Mouse (Mus musculus) layer of hippocampus, adult 9-11 months (tissue): ENCODE data around the gene Vmn2r89.
"Not testable (repeated sequence)": the region's sequence is repeated elsewhere in the genome, so short reads cannot be mapped to it uniquely, and the experiment has no call there.

ENCODE experiments used
- DNase-seq: peaks from one replicate; pipeline ENCODE4 v3.0.0; 2022

Vmn2r89 gene

DNA sequence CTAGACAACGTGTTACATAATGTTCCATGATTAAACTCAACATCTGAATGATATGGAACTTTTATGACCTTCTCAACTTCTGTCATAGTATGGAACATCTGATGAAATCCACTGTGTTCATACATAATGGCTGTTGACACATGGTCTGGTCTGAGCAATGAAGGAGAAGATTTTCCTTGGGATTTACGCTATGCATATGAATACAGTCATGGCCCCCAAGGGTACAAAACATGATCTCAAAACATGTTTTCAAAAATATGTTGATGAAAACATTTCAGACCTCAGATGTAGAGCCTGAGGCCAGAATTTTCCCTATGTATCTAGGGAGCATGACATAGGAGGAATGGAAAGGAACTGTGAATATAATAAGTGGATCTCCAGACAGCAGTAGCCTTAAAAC lies at the start of gene Vmn2r89:
Vmn2r89 (plus strand) TSS at position 301 of the 400 bp plus-strand sequence.
- DNase-seq: not testable (repeated sequence)

DNA sequence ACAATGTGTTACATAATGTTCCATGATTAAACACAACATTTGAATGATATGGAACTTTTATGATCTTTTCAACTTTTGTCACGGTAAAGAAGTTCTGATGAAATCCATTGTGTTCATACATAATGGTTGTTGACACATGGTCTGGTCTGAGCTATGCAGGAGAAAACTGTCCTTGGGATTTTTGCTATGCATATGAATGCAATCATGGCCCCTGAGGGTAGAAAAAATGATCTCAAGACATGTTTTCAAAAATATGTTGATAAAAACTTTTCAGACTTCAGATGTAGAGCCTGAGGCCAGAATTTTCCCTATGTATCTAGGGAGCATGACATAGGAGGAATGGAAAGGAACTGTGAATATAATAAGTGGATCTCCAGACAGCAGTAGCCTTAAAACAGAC lies 41.1 kb upstream of the Vmn2r89 start, which contains the start of gene Vmn2r88:
Vmn2r88 (plus strand) TSS at position 301 of the 400 bp plus-strand sequence.
- no peak for DNase-seq

DNA sequence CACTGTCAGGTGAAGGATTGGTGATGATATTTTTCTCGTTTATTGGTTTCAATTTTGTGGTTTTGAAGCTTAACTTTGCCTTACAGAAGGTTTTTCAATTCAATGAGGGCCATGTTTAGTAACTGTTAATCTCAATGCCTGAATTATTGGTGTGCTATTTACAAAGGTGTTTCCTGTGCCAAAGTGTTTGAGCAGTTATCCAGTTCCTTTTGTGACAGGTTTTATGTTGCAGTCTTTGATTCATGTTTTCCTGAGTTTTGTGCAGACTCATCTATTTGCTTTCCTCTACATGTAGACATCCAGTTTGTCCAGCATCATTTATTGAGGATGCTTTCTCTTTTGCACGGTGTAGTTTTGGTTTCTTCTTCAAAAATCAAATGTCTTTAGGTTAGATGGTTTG lies 27.8 kb upstream of the Vmn2r89 start:
- no peak for DNase-seq

GRCm38 (mm10) chr14:51430138-51430537 lies 21.5 kb upstream of the Vmn2r89 start:
- not testable (repeated sequence) for DNase-seq

DNA sequence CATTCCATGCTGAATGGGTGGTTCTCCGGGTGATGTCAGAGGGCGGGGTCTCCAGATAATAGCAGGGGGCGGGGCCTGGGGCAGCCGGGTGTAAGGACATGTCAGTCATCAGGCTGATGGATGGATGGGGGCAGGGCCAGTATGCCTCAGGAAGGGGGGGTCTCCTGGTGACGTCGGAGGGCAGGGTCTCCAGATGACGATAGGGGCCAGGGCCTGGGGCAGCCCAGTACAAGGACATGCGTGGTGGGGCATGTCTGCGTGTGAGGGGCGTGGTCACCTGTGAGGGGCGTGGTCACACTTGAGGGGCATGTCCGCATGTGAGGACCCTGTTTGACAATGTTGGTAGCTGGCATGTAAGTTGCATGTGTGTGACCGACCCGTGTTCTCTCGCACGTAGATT lies 17.1 kb upstream of the Vmn2r89 start:
- DNase-seq: no peak

DNA sequence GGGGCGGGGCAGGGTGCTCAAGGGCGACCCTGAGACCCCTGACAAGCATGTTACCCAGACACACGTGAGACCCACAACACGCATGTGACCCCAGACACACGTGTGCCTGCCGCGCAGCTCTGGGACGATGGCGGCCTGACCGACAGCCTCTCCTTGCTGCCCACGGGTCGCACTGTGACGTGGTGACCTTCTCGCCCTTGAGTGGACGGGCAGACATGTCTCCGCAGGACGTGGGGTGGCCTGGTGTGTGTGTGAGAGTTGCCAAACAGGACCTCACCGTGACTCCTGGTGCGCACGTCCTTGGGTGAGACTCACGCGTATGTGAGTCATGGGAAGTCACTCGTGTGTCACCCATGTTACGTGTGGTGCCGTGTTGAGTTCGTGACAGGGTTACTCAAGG lies 16.6 kb upstream of the Vmn2r89 start:
- DNase-seq: no peak

DNA sequence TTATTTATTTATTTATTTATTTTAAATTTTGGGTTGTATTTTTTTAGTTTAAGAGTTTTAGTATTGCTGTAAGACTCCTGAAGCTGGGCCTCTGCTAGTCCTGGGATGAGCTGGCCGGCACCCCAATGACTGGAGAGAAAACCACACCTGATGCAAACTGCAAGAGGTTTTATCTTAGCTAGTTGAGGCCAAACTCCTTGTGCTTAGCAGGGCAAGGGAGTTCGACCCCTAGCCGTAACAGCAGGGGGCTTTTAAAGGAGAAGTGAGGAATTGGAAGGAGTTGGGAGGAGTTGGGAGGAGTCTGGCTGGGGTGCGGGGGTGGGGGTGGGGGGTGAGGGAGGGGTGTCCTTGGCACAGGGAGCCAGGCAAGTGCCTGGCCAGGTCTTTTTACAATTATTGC lies 12.7 kb upstream of the Vmn2r89 start:
- no peak for DNase-seq

GRCm38 (mm10) chr14:51480278-51480677 lies 28.6 kb downstream of the Vmn2r89 start:
- not testable (repeated sequence) for DNase-seq

GRCm38 (mm10) chr14:51481332-51482015 lies 29.8 kb downstream of the Vmn2r89 start:
- DNase-seq: not testable (repeated sequence)

DNA sequence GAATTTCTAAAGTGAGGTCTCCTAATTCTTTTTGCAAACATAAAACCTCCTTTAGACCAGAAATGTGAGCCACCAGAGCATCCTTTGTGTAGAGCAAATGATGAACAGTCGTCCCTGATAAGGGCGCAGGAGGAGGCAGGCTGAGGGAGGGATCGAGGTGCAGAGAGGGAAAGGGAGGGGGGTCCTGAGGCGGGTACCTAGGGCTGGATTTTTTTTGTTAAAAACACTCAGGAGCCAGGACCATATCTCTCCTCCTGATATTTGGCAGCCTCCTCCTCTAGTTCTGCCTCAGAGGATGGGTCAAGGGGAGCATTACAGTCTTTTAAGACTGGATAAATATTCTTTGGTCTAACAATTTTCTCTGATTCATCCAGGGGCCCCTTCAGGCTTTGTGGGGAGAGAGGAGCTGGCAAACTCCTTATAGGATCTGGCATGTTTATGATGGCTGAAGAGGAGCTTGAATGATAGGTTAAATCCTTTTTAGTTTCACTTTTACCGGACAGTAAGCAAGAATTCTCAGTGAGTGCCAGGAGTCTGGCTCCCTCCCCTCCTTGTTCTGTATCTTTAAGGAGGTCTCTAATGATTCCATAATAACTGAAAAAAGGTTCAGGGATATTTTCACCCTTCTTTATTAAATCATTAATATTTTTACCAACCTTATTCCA lies 30.5 kb downstream of the Vmn2r89 start:
- no peak for DNase-seq

GRCm38 (mm10) chr14:51482971-51483381 lies 31.3 kb downstream of the Vmn2r89 start:
- DNase-seq: not testable (repeated sequence)

DNA sequence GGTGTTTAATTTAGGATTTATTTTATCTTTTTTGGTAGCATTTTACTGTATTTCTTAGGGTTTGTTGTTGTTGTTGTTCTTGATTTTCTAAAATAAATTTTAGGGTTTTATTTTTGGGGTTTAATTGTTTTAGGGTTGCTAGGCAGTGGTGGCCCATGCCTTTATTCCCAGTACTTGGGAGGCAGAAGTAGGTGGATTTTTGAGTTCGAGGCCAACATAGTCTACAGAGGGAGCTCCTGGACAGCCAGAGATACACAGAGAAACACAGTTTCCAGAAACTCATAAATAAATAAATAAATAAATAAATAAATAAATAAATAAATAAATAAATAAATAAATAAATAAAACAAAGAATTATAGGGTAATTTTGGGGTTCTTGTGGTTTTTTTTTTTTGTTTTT lies 32.0 kb downstream of the Vmn2r89 start:
- DNase-seq: no peak

DNA sequence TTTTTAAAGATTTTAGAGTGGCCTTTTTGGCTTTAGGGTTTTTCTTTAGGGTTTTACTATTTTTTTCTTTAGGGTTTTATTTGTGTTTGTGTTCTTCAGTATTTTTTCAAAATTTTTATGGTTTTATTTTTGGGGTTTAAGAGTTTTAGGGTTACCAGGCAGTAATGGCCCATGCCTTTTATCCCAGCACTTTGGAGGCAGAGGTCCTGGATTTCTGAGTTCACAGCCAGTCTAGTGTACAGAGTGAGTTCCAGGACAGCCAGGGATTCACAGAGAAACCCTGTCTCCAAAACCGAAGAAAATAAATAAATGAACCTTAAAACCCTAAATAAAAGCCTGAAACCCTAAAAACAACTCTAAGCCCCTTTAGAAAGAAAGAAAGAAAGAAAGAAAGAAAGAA lies 34.5 kb downstream of the Vmn2r89 start:
- DNase-seq: no peak

GRCm38 (mm10) chr14:51495781-51496180 lies 44.1 kb downstream of the Vmn2r89 start:
- no peak for DNase-seq

DNA sequence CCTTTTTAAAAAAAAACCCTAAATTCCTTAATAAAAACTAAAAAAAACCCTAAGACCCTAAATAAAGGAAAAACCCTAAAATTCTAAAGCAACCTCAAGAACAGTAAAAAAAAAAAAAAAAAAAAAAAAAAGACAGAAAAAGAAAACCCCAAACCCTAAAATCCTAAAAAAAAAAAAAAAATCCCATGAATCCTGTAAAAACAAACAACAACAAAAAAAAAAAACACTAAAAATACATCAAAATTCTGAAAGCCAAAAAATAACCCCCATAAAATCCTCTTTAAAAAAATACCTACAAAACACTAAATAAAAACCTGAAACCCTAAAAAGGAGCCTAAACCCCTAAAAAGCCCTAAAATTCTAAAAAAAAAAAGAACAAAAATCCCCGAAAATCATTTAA lies 45.3 kb downstream of the Vmn2r89 start:
- no peak for DNase-seq

DNA sequence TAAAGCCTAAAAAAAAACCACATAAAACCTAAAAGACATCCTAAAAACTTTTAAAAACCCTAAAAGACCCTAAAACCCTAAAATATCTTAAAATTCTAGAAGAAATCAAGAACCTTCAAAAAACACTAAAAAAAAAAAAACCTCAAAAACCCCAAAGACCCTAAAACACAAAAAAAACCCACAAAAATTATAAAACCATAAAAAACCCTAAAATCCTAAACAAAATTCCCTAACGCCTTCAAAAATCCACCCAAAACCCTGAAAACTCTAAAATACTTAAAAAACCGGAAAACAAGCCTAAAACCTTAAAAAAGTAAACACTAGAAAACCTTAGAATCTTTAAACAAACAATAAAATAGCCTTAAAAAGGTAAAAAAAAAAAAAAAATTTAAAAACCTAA lies 46.3 kb downstream of the Vmn2r89 start:
- DNase-seq: no peak

- no peak for DNase-seq
Observed at GRCm38 (mm10) chr14:51499707-51500275, 48.1 kb downstream of the Vmn2r89 start.

- no peak for DNase-seq
Observed at GRCm38 (mm10) chr14:51500461-51500860, 48.8 kb downstream of the Vmn2r89 start.

DNA sequence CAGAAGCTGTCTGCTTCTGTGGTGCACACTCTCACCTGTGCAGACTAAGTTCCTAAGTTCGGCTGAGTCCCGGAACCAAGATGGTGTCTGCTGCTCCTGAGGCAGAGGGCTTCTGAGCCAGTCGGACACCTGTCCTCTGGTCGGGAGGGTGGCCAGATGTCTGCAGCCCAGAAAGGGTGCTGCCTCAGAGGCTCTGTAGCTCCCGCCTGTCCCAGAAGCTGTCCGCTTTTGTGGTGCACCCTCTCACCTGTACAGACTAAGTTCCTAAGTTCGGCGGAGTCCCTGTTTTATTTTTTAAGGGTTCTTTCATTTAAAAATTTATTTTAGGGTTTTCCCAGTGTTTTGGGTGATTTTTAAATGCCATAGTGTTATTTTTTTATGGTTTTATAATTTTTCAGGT lies 55.8 kb downstream of the Vmn2r89 start:
- no peak for DNase-seq
